Mouse (Mus musculus): ENCODE results near the gene Calr4.

GRCm38 (mm10) chr4:109204416-109204815 lies 29.9 kb upstream of the Calr4 start:
- no peak for TF ChIP-seq CTCF (conservative IDR thresholded peaks at IDR 0.05; ENCODE audit: low read length)
- TF ChIP-seq POU5F1 (IDR thresholded peaks at IDR 0.05; ENCODE audit: borderline replicate concordance, low read length): no peak
